In the genomic region with DNA sequence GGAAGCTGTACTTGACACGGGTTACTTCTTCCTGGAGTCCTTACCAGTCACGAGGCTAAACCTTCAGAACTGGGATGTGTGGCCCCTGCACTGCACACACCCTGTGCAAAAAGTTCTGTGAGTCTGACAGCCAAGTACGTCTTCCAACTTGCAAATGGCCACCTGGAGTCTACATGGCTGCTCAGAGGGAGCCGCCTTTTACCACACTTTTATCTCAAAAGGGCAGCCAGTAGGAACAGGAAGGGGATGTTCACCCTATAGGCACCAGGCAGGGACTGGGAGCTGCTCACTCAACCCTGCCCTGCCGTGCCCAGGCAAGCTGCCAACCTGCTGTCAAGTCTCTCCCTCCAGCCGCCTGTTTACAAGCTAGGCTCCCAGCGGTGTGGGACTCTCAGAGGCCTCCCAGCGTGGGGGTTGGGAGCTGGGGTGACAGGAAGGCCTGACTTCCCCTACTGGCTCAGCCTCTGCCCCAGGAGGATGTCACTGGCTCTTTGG, we compare ENCODE assay signal across 1 mouse cellular context.
TF ChIP-seq lines count a peak whose summit lies in the region.

Gene Mknk2, minus strand, starts transcription at position 171 of the 495 bp plus-strand sequence.

TF ChIP-seq in MEL, 35 proteins besides CTCF, POLR2A, EP300 and RAD21 (continued from another document):
- peak; percentile 75 for TF ChIP-seq HCFC1 (IDR thresholded peaks at IDR 0.05; ENCODE audit: low read depth, low read length)
TF ChIP-seq in MEL: peak in this region for 25.
